Mouse (Mus musculus) neutrophil, adult 59 days (primary cell): ENCODE measurements around the gene Fbxw16. TPM values are rescaled to one million over a fixed set of nuclear protein-coding genes. Genes with fewer than 3 reads are reported as not detected.

Experiments used
- total RNA-seq, 2 experiments: library from RNA; stranded (reverse); gene quantifications; 1 replicate in 1 of 2; 2 replicates in 1 of 2; pipeline ENCODE4 v1.2.4; 2023

Fbxw16 gene
- not detected for total RNA-seq

DNA sequence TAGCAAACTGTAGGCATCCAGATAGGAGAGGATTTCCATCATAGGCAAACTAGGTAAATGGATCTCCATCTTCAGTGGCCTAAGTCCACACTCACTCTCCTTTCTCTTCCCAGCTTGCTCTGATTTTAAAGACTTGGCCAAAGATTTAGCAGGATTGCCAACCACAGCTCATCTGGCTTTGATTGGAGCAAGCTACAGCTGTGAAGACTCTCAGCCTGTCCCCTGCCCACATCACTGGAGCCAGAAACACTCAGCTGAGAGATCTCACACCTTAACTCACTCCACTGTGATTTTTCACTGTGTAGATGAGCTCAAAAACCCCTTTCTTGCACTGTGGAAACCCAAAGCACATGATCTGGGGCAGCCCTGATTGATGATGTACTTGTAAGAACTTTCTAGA is at the start of gene Fbxw16:
Gene Fbxw16 (minus strand): TSS at position 101 of the 400 bp plus-strand sequence.

GRCm38 (mm10) chr9:109495775-109496174 is 46.8 kb upstream of the Fbxw16 start, which contains the start of gene Fbxw19:
Gene Fbxw19 (minus strand): TSS chr9:109495875.

DNA sequence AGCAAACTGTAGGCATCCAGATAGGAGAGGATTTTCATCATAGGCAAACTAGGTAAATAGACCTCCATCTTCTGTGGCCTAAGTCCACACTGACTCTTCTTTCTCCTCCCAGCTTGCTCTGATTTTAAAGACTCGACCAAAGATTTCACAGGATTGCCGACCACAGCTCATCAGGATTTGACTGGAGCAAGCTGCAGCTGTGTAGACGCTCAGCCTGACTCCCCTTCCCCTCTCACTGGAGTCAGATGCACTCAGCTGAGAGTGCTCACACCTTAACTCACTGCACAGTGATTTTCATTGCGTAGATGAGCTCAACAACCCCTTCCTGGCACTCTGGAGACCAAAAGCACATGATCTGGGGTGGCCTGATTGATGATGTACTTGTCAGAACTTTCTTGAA is 44.7 kb downstream of the Fbxw16 start, which contains the start of gene Fbxw22:
Gene Fbxw22 (minus strand): TSS at position 101 of the 400 bp plus-strand sequence.

Other genes with a start within 250 kb of the Fbxw16 start
- gene Fbxw20, start 214.4 kb downstream of the Fbxw16 start, total RNA-seq = not detected
- not detected for gene Fbxw14, start 161.5 kb downstream of the Fbxw16 start, total RNA-seq
- not detected for gene Fbxw28, start 109.5 kb downstream of the Fbxw16 start, total RNA-seq
- gene Fbxw22, start 44.8 kb downstream of the Fbxw16 start, total RNA-seq = not detected
- not detected for gene Fbxw19, start 46.7 kb upstream of the Fbxw16 start, total RNA-seq
- gene Fbxw15, start 119.1 kb upstream of the Fbxw16 start, total RNA-seq = not detected
- gene Fbxw24, start 176.9 kb upstream of the Fbxw16 start, total RNA-seq = not detected
- gene Fbxw25, start 215.5 kb upstream of the Fbxw16 start, total RNA-seq = not detected